Mouse (Mus musculus) embryonic facial prominence, embryonic 13.5 days (tissue): ENCODE measurements around the gene Mpzl1. TPM values are rescaled to one million over a fixed set of nuclear protein-coding genes. Genes with fewer than 3 reads are reported as not detected.

Experiments used
- ATAC-seq: fragments of 200-750 bp; cut with Nextera tagmentation; 2 replicates; pipeline ENCODE4 v1.8.0; 2017; ENCODE audit warnings: low read depth; ENCODE audit not compliant: insufficient number of reproducible peaks, insufficient read depth, low FRiP score, low TSS enrichment
- H3K27ac ChIP-seq: fragments of 300-500 bp; sonication (generic); 2 replicates; pipeline ENCODE4 v1.5.1; 2015; ENCODE audit warnings: moderate library complexity, mild to moderate bottlenecking, inconsistent platforms
- H3K27me3 ChIP-seq: fragments of 300-500 bp; sonication (generic); 2 replicates; pipeline ENCODE4 v1.6.1; 2015; ENCODE audit warnings: mild to moderate bottlenecking, inconsistent platforms
- H3K36me3 ChIP-seq: fragments of 300-500 bp; sonication (generic); 2 replicates; pipeline ENCODE4 v1.6.1; 2015; ENCODE audit warnings: mild to moderate bottlenecking, inconsistent platforms
- H3K4me1 ChIP-seq: fragments of 300-500 bp; sonication (generic); 2 replicates; pipeline ENCODE4 v1.6.1; 2015; ENCODE audit warnings: inconsistent platforms
- H3K4me2 ChIP-seq: fragments of 300-500 bp; sonication (generic); 2 replicates; pipeline ENCODE4 v1.6.1; 2015; ENCODE audit warnings: moderate library complexity, mild to moderate bottlenecking, inconsistent platforms
- H3K4me3 ChIP-seq: fragments of 300-500 bp; sonication (generic); 2 replicates; pipeline ENCODE4 v1.5.1; 2015; ENCODE audit warnings: mild to moderate bottlenecking, inconsistent platforms
- H3K9ac ChIP-seq: fragments of 300-500 bp; sonication (generic); 2 replicates; pipeline ENCODE4 v1.6.1; 2015; ENCODE audit warnings: mild to moderate bottlenecking, inconsistent platforms
- H3K9me3 ChIP-seq: fragments of 300-500 bp; sonication (generic); 2 replicates; pipeline ENCODE4 v1.6.1; 2016; ENCODE audit warnings: inconsistent platforms
- WGBS: fragments of 180-500 bp; shearing (Covaris S2); methylation state at CpG from one replicate; pipeline ENCODE4 v1.1.7; 2015; ENCODE audit warnings: mixed read lengths; 5-methylcytosine and 5-hydroxymethylcytosine counted together
- polyA plus RNA-seq: library from polyadenylated mRNA; unstranded; fragments of >200 nt; fragmentation: Nextera tagmentation; extraction: Ambion mirVana; gene quantifications from 2 replicates; pipeline ENCODE4 v1.2.1, GENCODE M21; 2015

The Mpzl1 gene
- polyA plus RNA-seq, 1 experiment from 2014 or later: 146 TPM

DNA sequence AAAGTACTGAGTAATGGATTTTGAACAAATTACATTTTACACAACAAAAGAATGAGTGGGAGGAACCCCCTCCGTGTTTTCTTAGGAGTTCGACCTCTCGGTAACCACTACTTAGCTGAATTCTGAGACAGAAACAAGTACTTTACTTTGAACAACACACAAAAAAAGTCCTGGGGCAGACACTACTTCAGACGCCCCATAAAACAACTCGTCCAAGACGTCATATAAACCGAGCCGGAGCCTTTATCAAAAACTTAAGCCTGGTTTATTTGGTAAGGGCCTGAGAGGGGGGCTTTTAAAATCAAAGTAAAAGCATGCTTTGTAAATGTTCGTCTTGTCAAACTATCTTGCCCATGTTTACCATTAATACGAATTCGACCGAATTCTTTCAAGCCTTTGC lies 993 bp downstream of the Mpzl1 start:
- no peak for ATAC-seq
- Histone ChIP-seq H3K27me3 (no peaks in the 10 kb centered on the region), H3K4me3 (peak overlapping the region; percentile 72), H3K4me2 (peak overlapping the region; percentile 66), H3K9ac (peak overlapping the region; percentile 88), H3K36me3 (no peaks in the 10 kb centered on the region), H3K4me1 (peaks cover 45% of the 10 kb centered on the region), H3K9me3 (no peaks in the 10 kb centered on the region), H3K27ac (no peak overlapping the region; the same call in 1 of the 2 replicates)
- 3% methylated on average over 12 of the region's 12 CpGs for WGBS

DNA sequence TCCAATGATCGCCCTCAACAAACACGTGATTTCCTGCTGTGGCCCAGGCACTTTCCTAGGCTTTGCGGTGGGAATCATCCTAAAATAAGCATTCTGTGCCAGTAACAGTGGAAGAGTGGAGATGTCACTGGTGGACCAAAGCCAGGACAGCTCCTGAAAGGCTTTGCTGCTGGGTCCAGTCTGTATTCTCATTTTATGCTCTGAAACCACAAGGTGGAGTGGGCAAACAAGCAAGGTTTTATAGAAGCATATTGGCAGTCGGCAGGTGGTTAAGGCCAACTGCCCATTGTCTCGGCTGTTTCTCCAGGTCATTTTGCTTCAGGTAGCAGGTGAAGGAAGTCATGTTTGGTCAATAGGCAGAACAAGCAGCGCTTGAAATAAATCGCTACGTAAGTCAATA lies 3.2 kb downstream of the Mpzl1 start:
- H3K9me3 ChIP-seq: no peaks in the 10 kb centered on the region
- WGBS: 81% methylated on average over 8 of the region's 8 CpGs
- H3K4me3 ChIP-seq: no peak overlapping the region
- no peak overlapping the region for H3K27ac ChIP-seq
- ATAC-seq: no peak
- H3K4me2 ChIP-seq: no peak overlapping the region
- no peaks in the 10 kb centered on the region for H3K27me3 ChIP-seq
- no peak overlapping the region for H3K9ac ChIP-seq
- peaks cover 45% of the 10 kb centered on the region for H3K4me1 ChIP-seq
- H3K36me3 ChIP-seq: no peaks in the 10 kb centered on the region

DNA sequence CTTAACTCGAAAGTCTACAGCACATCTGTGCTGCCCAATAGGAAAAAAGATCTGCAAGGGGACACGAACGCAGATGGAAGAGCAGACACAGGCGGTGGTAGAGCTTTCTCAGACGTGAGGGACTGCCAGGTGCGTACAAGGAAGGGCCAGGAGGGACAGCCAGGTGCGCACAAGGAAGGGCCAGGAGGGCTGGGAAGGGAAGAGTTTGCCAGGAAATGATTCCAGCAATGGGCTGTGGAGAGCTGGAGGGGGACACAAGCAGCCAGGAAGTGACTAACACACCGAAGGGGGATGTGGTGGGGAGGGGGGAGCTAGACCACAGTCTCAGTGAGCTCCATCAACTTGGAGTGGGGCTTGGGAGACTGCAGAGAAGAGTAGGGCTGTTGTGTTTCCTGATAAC lies 4.4 kb downstream of the Mpzl1 start:
- ATAC-seq: no peak
- no peaks in the 10 kb centered on the region for H3K27me3 ChIP-seq
- H3K9ac ChIP-seq: no peak overlapping the region
- H3K36me3 ChIP-seq: no peaks in the 10 kb centered on the region
- H3K4me2 ChIP-seq: no peak overlapping the region
- H3K4me3 ChIP-seq: no peak overlapping the region
- H3K4me1 ChIP-seq: peaks cover 34% of the 10 kb centered on the region
- no peaks in the 10 kb centered on the region for H3K9me3 ChIP-seq
- no peak overlapping the region for H3K27ac ChIP-seq
- WGBS: 27% methylated on average over 8 of the region's 8 CpGs

DNA sequence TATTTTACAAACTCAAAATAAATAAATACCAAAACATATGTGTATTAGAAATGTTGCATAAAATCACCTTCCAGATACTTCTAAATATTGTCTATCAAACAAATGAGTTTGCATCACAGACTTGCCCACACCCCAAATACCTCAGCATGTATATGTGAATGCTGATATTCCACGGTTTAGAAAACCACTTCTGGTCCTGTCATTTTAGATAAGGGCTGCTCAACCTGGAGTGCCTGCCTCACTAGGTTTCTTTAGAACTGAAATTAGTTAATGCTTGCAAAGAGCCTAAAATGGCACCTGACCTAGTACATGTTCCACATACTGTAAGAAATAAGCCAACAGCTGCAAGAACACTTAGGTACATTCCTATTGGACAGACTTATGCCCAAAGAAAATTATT lies 5.7 kb downstream of the Mpzl1 start:
- Histone ChIP-seq H3K27me3 (no peaks in the 10 kb centered on the region), H3K4me1 (peaks cover 31% of the 10 kb centered on the region), H3K9me3 (no peaks in the 10 kb centered on the region), H3K36me3 (no peaks in the 10 kb centered on the region), H3K9ac (no peak overlapping the region), H3K27ac (no peak overlapping the region), H3K4me2 (no peak overlapping the region), H3K4me3 (no peak overlapping the region)
- 82% methylated on average over 1 of the region's 1 CpGs for WGBS
- ATAC-seq: no peak

DNA sequence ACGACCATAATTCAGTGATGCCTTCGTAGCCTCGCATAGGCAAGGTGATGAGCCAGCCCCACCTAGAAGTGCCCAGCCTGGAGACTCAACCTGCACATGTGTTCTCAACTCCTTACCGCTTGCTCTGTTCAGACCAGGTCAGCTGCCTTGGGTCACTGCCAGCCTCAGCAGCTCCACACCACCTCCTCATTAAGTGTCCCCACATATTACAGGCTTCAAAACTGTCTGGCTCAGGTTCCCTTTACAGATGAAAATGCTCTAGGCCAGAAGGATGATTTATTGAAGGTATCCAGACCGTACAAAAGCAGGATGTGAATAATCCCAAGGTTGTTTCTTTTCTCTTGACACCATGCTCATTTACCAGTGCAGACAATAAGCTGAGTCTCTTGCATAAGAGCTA lies 8.4 kb downstream of the Mpzl1 start:
- no peaks in the 10 kb centered on the region for H3K9me3 ChIP-seq
- no peak overlapping the region for H3K4me3 ChIP-seq
- ATAC-seq: no peak
- peaks cover 9% of the 10 kb centered on the region for H3K36me3 ChIP-seq
- peaks cover 15% of the 10 kb centered on the region for H3K4me1 ChIP-seq
- H3K4me2 ChIP-seq: no peak overlapping the region
- no peak overlapping the region for H3K27ac ChIP-seq
- WGBS: 88% methylated on average over 5 of the region's 5 CpGs
- no peaks in the 10 kb centered on the region for H3K27me3 ChIP-seq
- no peak overlapping the region for H3K9ac ChIP-seq

DNA sequence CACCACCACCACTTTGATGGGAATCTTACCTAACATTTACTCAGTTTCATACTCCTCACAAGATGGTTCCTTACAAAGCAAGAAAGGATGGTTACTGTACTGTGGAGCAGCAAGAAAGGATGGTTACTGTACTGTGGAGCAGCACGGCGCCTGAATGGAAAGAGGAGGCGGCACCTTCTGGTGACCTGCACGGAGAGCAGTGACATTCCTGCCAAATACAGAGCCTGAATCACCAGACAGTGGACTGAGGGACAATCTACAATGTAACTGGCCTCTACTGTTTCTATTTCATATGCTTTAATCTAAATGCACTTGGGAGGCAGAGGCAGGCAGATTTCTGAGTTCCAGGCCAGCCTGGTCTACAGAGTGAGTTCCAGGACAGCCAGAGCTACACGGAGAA lies 9.3 kb downstream of the Mpzl1 start:
- no peak for ATAC-seq
- Histone ChIP-seq H3K9ac (no peak overlapping the region), H3K27me3 (no peaks in the 10 kb centered on the region), H3K4me2 (no peak overlapping the region), H3K4me3 (no peak overlapping the region), H3K27ac (no peak overlapping the region), H3K36me3 (peaks cover 13% of the 10 kb centered on the region), H3K4me1 (peaks cover 15% of the 10 kb centered on the region), H3K9me3 (no peaks in the 10 kb centered on the region)
- 87% methylated on average over 5 of the region's 5 CpGs for WGBS

DNA sequence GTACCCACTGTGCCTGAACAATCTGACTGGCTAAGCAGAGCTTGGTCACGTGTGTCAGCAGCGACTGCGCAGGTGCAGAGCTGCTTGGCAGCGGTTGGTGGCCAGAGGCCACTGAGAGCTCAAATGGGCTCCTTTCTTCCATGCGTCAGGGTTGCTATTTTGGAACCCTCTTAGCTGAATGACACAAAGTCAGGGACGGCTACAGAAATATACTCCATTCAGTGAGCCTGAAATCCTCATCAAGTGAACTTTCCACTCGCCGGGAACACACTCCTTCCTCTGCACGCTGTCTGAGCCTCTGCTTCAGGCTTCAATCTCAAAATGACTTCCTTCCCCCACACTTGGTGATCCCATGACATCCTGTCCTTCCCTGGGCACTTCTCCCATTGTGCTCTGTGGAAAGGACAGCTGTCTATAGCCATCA lies 16.1 kb downstream of the Mpzl1 start:
- peaks cover 38% of the 10 kb centered on the region for H3K36me3 ChIP-seq
- H3K9me3 ChIP-seq: peaks cover 11% of the 10 kb centered on the region
- H3K9ac ChIP-seq: no peak overlapping the region
- peak overlapping the region; percentile 16; the same call in 1 of the 2 replicates for H3K27ac ChIP-seq
- no peak overlapping the region for H3K4me2 ChIP-seq
- H3K27me3 ChIP-seq: no peaks in the 10 kb centered on the region
- H3K4me1 ChIP-seq: peaks cover 22% of the 10 kb centered on the region
- ATAC-seq: no peak
- no peak overlapping the region for H3K4me3 ChIP-seq
- 62% methylated on average over 9 of the region's 9 CpGs for WGBS

DNA sequence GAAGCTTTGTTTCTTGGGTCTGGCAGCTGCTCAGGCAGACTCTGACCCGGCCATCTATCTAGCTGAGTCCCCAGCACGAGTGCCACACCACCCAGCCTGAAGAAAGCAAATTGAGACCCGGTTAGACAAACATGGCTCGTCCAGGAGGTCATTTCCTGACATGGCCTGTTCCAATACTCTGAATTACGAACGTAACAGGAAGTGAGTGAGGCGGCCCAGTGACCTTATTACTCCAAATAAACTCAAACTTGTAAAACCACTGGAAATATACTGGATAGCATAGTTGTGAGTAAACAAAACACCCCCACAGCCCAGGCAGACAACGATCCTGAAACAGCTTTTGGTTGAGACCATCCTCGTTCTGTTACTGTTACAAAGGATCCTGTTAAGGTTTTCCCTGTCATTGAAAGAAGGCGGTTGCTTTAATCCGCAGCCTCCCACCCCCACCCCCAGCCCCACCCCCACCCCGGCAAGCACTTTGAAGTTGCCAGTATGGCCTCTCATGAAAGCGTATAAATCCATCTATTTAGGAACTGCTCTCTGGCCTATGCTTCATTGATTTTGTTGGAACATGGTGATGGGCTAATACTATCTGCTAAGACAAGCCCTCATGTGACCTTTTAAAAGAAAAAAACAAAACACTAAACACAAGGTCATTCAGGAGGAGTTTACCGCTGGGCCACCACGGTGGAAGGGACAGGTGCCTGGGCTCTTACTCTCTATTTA lies 17.0 kb downstream of the Mpzl1 start:
- whole genome bisulfite sequencing: 22% methylated on average over 15 of the region's 15 CpGs

DNA sequence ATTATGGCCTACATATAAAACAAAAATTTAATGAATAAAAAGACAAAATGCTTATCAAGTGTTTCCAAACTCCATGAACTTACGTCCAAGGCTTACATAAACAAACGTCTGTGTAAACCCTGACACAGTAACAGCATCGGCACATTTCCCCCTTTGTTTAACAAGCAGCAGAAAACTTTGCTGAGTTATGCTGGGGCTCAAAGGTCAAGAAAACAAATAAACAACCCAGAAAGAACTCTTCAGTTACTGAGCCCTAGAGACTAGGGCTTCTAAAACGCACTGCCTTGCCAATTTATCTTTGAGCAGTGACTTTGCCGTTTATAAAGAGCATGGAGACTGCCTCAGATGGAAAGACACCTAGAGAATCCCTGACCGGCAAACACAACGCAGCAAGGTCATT lies 17.7 kb downstream of the Mpzl1 start:
- Histone ChIP-seq H3K4me1 (peaks cover 22% of the 10 kb centered on the region), H3K27me3 (no peaks in the 10 kb centered on the region), H3K27ac (peak overlapping the region; percentile 44), H3K9ac (no peak overlapping the region; the same call in 1 of the 2 replicates), H3K4me2 (no peak overlapping the region), H3K4me3 (no peak overlapping the region), H3K36me3 (peaks cover 28% of the 10 kb centered on the region), H3K9me3 (peaks cover 11% of the 10 kb centered on the region)
- 34% methylated on average over 7 of the region's 7 CpGs for WGBS
- ATAC-seq: no peak

More for the DNA sequence above, 17.0 kb downstream of the Mpzl1 start:
- Histone ChIP-seq H3K4me1 (peaks cover 22% of the 10 kb centered on the region), H3K9ac (no peak overlapping the region; the same call in 1 of the 2 replicates), H3K27ac (peak overlapping the region; percentile 44; the same call in 1 of the 2 replicates), H3K9me3 (peaks cover 11% of the 10 kb centered on the region), H3K4me3 (no peak overlapping the region), H3K36me3 (peaks cover 31% of the 10 kb centered on the region), H3K4me2 (no peak overlapping the region), H3K27me3 (no peaks in the 10 kb centered on the region)
- ATAC-seq: no peak

DNA sequence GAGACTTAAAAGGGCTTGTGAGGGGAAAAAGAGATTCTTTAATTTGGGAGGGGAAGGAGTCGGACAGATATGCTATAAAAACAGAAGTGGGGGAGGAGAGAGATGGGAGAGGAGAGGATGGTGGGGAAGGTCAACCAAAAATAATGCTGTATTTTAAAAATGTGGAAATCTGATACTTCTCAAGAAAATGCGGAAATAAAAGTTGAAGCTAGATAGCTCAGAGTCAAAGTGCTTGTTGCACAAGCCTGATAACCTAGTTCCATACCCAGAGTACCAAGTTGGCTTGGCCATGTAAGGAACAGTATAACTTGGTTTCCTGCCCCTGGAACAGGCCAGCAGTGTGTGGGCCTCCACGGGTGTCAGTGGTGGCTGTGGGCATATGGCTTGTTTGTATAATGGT lies 19.5 kb downstream of the Mpzl1 start:
- Histone ChIP-seq H3K4me3 (no peak overlapping the region), H3K36me3 (peaks cover 24% of the 10 kb centered on the region), H3K9ac (no peak overlapping the region), H3K9me3 (peaks cover 11% of the 10 kb centered on the region), H3K27ac (no peak overlapping the region), H3K4me1 (peaks cover 31% of the 10 kb centered on the region), H3K27me3 (no peaks in the 10 kb centered on the region), H3K4me2 (no peak overlapping the region)
- WGBS: 93% methylated on average over 3 of the region's 3 CpGs
- no peak for ATAC-seq

DNA sequence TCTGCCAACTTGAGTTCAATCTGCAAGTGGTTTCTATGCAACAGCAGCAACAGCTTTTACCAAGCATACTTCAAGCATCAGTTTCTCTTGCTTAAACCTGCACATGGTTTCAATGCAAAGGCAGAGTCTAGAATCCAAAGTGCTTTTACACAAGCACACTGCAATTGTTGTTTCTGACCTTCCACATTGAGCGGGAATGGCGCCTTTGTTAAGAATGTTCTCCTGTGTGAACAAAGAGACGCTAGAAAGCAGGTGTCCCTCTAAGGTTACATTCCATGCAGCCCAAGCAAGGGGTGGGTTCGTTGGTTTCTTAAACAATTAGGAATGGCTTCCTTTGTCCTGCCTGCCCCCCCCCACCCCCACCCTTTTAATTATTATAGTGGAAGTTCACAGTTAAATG lies 20.4 kb downstream of the Mpzl1 start:
- peaks cover 11% of the 10 kb centered on the region for H3K9me3 ChIP-seq
- WGBS: 77% methylated on average over 4 of the region's 4 CpGs
- H3K9ac ChIP-seq: no peak overlapping the region
- no peak overlapping the region for H3K27ac ChIP-seq
- H3K4me1 ChIP-seq: peaks cover 36% of the 10 kb centered on the region
- no peak for ATAC-seq
- H3K4me3 ChIP-seq: no peak overlapping the region
- no peak overlapping the region for H3K4me2 ChIP-seq
- no peaks in the 10 kb centered on the region for H3K27me3 ChIP-seq
- peaks cover 24% of the 10 kb centered on the region for H3K36me3 ChIP-seq

DNA sequence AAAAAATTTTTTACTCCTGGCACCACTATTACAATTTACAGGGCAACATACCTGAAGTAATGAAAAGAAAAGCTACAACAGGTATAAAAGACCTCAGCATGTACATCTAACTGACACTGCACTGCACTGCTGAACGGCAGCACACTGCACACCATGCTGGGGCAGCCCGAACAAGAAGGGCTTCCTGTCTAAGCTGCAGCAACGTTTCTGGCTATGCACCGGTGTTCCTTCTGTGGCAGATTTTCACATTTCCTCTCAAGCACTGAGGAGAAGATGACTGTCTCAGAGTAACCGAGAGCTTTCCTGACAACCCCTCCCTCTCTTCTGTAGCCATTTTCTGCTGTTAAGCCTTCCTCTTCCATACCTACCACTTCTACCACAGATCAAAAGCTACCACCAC lies 21.6 kb downstream of the Mpzl1 start:
- H3K27me3 ChIP-seq: no peaks in the 10 kb centered on the region
- no peak for ATAC-seq
- 51% methylated on average over 5 of the region's 5 CpGs for WGBS
- H3K4me2 ChIP-seq: no peak overlapping the region
- H3K36me3 ChIP-seq: peaks cover 32% of the 10 kb centered on the region
- peaks cover 31% of the 10 kb centered on the region for H3K4me1 ChIP-seq
- H3K9me3 ChIP-seq: peaks cover 11% of the 10 kb centered on the region
- H3K4me3 ChIP-seq: no peak overlapping the region
- H3K27ac ChIP-seq: no peak overlapping the region
- H3K9ac ChIP-seq: no peak overlapping the region
